Mouse (Mus musculus) liver, embryonic 14.5 days (tissue): ENCODE data around the gene Kcnj8.

Experiments
- CTCF ChIP-seq: IDR thresholded peaks from 2 replicates; pipeline ENCODE4 v1.5.1; 2016; ENCODE audit warnings: antibody characterized with exemption, low read depth, control low read depth
- EP300 ChIP-seq: IDR thresholded peaks from 2 replicates; pipeline ENCODE4 v1.6.1; 2016; ENCODE audit warnings: antibody characterized with exemption, low read depth

DNA sequence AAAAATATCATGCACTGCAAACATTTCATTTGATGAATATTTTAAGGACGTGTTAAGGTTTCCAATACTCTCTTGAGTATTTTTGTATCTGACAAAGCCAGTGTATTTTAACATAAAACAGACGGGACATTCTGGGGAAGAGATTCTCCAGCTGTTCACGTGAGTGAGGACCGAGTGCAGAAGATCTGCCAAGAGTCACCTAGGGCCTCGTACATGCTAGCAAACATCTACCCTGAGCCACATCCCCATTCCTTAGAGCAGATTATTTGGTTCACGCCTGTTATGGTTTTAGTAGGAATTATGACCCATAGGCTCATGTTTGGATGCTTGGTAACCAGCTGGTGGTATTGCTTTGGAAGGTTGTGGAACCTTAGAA lies 28.6 kb downstream of the Kcnj8 start:
- TF ChIP-seq CTCF (no peak), EP300 (no peak)
